Mouse (Mus musculus) adrenal gland, postnatal 14 days (tissue): ENCODE measurements at regions not wholly inside any gene's neighbourhood (a gene's known extent, or its start where the extent isn't known, plus 50 kb on each side); places are given as distances from the start of the nearest gene placed in this dataset.

Experiments
- DNase-seq: peaks from one replicate; pipeline ENCODE4 v3.0.0; 2021; ENCODE audit warnings: mixed read lengths

DNA sequence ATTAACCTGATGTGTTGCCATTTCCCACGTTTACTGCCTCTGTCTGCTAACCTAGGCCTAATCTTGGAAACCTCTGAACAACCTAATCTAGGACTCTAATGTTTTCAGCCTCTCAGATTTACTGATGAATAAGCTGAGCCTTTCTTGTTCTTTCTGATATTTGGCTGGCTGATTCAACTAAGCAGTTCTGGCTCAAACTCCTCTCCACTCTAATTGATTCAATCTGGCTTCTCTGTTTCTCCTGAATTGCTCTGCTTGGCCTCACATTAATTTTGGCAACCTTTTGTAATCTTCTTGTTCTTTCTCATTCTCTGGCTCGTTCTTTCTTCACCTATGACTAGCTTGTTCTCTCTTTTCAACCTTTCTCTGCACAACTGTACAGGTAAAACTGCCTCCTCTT, 1561.2 kb upstream of the Zeb2 start:
- no peak for DNase-seq

DNA sequence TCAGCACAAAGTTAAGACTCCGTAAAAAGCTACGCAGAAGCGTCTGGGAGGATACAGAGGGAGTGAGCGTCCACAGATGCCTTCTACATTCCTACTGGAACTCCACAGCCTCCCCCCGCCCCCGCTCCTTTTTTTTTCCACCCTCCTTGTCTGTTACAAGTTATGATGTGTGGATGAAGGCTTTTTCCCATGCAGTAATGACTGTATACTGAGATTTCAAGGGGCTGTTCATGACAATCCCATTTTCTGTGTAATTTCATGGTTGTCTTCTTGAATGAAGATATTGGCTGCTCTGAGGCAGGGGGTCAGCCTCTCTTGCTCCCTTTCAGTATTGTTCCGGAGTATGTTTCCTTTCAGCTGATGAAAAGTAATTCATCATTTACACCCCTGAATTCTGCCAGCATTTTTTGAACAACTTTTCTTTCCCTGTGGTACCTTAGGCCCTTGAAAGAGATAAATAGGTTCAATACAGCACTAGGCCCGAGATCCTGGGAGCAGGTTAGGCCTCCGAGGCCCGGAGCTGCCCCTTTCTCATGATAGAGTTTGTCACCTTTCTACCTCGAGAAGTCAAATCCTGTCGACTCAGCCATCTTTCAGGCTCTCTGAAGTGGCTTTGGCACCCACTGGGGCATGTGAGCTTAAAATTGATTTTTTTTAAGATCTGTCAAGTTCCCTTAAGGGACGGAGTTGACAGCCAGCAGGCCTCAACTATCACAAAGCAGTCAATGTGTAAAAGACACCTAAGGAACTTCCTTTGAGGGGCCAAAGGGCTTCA, 1552.5 kb upstream of the Zeb2 start:
- DNase-seq, result no peak

- DNase-seq, result no peak
Observed at GRCm38 (mm10) chr2:46666990-46667337, 1549.8 kb upstream of the Zeb2 start.

DNA sequence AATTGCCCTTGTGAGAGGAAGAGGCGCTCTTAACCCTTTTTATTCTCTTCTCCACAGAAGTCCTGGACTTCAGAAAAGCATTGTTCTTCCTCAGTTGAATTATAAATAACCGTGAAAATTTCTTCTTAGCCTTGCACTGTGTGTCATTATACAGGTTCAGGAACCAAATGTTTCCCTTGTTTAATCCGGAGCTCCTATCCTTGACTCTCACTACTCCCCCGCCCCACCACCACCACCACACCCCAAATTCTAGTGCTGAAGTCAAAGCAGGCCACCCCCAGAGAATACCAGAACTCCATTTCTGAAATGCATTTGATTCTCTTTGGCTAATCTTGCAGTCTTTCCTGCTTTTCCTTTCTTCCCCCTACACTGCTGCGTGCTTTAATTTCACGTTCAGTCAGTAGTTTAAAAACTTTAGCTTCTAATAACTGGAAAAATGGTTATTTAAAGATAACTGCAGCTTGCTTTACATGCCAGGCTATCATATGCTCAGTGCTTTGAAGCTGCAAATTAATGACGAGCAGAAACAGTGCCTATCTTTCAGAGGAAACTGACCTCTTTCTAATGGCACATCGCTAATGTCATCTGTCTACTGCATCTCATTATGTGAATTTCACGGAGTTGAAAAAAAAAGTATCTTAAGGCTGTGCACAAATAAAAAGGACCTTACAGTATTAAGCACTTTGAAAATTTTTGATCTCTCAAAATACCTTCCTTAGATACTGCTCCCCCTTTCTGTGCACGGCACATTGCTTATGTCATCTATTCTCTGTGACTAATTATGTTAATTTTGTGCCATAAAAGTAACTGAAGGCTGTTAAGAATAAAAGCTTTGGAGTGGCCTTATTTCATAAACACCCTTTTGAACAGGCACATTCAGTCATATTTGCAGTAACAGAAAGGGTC, 1549.1 kb upstream of the Zeb2 start:
- no peak for DNase-seq

DNA sequence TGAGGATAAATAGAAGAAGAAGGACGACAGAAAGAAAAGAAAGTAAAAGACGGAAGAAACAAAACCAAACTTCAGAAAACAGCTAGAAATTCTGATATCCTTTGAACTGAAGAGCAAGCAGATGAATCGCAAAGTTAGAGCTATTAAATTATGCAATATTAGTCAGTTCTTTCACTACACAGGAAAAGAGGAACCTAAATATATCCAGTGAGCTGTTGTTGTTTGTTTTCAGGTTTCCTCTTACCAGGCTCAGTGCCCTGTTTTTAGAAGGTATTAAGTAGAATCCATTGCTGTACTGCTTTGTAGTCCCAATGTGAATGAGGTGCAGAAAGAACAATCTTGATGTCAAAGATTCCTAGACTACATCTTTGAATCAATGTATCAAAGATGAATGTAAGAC, 1544.7 kb upstream of the Zeb2 start:
- no peak for DNase-seq

- no peak for DNase-seq
Observed at GRCm38 (mm10) chr2:46660577-46660976, 1543.4 kb upstream of the Zeb2 start.

- no peak for DNase-seq
Observed at GRCm38 (mm10) chr2:46655289-46655688, 1538.1 kb upstream of the Zeb2 start.

- no peak for DNase-seq
Observed at GRCm38 (mm10) chr2:46652616-46653015, 1535.4 kb upstream of the Zeb2 start.

DNA sequence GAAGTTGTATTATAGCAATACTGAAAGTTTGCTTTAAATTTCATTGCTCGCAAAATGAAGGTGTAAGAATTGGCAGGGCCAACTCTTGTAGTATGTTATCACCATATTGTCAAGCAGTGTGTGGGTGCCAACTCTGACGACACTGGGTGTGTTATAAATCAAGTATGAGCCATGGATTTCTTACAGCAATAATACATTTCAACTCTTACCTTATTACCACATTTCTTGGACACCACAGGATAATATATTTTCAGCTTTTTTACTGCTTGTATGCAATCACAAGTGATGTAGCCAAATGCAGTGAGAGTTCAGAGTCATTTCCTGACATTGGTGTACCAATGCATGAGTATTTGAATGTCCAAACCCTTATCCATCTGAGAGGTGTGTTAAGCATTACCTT, 1529.2 kb upstream of the Zeb2 start:
- peak; percentile 17 for DNase-seq

DNA sequence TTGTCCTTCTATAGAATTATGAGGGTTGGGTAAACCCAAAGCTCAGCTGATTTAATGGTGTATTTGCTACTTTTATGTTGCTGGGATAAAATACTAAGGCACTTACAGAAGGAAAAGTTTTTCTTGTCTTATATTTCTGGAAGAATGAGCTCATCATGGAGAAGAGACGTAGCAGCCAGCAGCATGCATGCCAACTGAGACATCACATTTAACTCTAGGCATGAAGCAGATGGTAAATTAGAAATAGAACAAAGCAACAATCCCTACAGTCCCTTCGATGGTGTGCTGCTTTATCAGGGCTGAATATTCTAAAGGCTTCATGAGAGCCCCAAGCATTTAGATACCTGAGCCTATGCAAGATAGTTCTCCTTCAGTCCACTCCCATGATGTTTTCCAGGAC, 1492.0 kb upstream of the Zeb2 start:
- no peak for DNase-seq

DNA sequence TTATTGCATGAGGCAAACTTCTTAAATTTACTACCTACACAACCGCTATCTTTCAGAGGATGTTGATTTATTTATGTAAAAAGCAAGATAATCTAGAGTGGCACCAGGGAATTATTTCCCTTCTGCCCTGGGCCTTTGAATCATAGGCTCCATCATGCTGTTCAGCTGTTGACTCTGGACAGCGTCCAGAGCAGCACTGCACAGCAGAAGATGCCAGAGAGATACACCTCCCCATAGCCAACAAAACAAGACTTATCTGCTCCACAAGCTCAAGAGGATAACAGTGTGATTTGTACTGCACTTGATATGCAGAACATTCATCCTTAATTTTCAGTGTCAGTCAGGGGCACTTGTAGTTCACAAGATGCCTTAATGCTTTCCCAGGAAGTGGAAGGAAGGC, 1464.6 kb upstream of the Zeb2 start:
- no peak for DNase-seq

- no peak for DNase-seq
Observed at GRCm38 (mm10) chr2:46570416-46570815, 1453.2 kb upstream of the Zeb2 start.

GRCm38 (mm10) chr2:46533395-46533794, 1416.2 kb upstream of the Zeb2 start:
- no peak for DNase-seq

DNA sequence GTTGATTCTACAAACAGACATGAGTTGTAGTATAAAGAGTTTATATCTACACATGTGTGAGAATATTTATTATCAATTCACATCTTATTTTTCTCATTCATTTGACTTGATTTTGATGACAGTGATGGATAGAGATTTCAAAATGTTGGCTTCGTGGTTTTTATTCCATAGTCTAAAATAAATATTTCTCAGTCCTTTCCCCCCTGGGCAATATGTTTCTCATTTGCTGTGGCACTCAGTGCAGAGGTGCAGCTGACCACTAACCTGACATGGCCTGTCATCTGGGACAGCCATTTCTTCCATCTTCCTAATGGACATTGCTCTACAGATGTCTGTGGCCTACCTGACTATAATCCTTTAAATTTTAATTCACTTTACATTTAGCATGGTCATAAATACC, 1413.5 kb upstream of the Zeb2 start:
- DNase-seq, result no peak

GRCm38 (mm10) chr2:46525223-46525622, 1408.0 kb upstream of the Zeb2 start:
- DNase-seq, result no peak

GRCm38 (mm10) chr2:46524625-46525024, 1407.4 kb upstream of the Zeb2 start:
- DNase-seq, result no peak

- DNase-seq, result no peak
Observed at GRCm38 (mm10) chr2:46521147-46521965, 1404.2 kb upstream of the Zeb2 start.

- no peak for DNase-seq
Observed at GRCm38 (mm10) chr2:46512237-46513028, 1395.2 kb upstream of the Zeb2 start.

GRCm38 (mm10) chr2:46506951-46507350, 1389.8 kb upstream of the Zeb2 start:
- DNase-seq, result no peak

DNA sequence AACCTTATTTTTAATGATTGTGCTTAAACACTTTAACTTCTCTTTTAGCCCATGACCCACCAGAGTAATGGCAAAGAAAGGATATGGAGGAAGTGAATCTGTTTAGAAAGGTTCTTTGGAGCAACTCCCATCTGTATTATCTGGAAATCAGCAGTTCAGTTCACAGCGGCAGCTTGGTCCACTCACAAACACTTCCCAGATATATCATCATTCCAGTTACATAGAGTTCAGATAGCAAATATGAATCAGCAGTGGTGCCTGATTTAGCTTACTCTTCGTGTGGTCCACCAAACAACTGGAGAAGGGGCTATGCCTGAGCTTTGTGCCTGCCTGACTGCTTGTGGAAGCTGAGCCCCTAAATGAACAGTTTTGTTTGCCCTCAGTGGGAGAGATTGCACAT, 1385.9 kb upstream of the Zeb2 start:
- no peak for DNase-seq

DNA sequence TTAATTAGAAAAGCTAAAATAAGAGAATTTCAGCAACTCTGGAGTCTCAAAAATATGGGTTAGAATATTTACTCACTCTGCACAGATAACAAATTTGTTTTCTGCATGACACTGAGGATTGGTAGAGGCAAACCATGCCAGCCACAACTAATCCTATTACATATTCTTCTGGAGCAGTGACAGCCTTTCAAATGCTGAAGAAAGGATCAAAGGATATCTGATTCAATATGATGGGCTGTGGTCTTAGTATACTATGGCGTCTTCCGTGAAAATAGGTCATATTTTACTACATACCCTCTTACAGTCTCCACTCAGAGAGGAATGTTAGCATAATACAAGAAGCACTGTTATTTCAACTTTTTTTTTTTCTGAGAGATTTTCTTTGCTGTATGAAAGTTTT, 1375.1 kb upstream of the Zeb2 start:
- DNase-seq, result no peak

DNA sequence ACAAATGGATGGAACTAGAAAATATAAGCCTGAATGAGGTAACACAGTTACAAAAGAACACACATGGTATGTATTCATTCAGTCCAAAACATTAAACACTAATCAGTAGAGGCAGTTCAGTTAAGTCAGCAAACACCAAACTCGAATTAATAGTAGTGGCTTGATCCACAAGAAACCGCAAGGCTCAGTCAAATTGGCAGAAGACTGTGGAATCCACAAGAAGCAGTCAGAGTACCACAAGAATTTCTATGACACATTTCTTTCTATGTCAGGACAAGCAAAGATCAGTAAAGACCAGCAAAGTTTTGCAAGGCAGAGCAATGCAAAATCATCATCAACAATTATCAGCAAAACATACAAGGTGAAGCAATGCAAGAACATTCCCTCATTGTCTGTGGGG, 1373.9 kb upstream of the Zeb2 start:
- no peak for DNase-seq
